Mouse (Mus musculus) urinary bladder, postnatal 25 days (tissue): ENCODE data around the gene Pacs1.

Experiments
- DNase-seq: peaks from one replicate; pipeline ENCODE4 v3.0.0; 2022; ENCODE audit warnings: low spot score

The Pacs1 gene

DNA sequence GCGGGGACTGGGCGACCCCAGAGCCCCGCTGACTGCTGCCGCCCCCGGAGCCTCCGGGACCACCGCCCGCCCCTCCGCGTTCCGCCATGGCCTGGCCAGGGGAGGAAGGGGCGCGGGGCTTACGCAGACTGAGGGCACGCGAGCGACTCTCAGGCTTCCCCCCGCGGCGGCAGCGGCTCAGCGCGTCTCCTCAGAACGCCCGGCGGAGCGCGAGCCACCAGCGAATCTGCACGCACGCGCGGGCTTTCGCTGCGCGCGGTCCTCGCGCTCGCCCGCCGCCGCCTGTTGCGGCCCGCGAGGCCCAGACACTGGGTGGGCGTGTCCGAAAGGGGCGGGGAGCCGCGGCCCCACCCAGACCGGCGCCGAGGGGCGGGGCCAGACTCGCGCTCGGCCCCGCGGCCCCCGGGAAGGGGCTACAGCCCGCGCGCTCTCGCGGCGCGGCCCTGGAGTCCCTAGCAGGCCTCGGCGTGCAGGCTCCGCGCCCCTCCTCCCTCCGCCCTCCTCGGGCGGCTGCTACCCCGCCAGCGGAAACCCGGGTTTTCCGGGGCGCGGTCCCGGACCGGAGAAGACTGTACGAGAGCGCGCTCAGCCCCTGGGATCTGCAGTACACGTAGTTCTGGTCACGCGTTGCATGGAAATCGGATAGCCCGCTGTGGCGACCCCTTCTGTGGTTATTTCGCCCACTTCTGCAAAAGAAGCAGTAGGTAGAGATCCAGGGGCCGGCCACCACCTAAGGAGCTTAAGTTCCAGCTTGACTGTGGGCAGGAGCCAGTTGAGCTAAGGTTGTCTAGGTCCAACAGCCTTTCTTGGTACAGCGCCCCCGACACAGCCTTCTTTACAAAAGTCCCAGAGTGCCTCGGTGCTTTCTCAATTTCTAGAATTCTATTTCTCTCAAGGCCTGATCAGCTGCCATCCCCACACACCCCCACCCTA is at the start of gene Pacs1:
Gene Pacs1, minus strand, starts transcription at position 319 of the 933 bp plus-strand sequence.
- peak; percentile 83 for DNase-seq

DNA sequence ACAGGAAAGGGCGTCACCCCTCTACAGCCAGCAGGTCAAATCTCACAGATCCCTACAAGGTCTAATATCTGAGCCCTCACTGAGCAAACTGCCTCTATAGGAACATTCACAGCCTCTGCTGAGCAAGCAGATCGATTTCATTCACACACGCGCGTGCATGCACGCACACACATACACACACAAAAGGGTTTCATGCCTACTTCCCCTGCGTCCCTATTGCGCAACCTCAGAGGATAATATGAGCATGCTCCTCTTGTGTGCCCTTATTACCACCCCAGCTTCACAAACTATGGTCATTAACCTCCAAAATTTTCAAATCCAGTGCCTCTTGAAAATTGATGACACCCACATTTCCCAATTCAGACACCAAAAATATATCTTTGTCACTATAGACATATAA is 40.3 kb upstream of the Pacs1 start:
- DNase-seq = no peak

DNA sequence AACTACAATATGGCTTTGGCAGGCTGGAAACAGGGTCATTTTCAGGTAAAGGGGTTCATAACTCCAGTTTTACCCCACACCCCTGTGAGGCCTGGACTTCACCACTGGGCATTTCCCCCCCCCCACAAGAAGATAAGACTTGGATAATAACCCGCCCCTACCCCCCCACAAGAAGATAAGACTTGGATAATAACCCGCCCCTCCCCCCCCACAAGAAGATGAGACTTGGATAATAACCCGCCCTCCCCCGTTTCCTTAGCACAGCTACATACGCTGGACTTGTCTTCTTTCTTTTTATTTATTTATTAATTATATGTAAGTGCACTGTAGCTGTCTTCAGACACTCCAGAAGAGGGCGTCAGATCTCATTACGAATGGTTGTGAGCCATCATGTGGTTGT is 36.1 kb upstream of the Pacs1 start:
- no peak for DNase-seq

DNA sequence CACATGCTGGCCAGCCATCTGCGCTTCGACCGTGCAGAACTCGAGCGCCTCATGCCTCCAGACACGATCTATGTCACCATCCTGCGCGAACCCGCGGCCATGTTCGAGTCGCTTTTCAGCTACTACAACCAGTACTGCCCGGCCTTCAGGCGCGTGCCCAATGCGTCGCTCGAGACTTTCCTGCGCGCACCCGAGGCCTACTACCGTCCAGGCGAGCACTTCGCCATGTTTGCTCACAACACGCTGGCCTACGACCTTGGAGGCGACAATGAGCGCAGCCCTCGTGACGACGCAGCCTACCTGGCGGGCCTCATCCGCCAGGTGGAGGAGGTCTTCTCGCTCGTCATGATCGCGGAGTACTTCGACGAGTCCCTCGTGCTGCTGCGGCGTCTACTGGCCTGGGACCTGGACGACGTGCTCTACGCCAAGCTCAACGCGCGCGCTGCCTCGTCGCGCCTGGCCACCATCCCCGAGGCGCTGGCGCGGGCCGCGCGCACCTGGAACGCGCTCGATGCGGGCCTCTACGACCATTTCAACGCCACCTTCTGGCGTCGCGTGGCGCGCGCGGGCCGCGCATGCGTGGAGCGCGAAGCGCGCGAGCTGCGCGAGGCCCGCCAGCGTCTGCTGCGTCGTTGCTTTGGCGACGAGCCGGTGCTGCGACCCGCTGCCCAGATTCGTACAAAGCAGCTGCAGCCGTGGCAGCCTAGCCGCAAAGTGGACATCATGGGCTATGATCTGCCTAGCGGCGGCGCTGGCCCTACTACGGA is 34.2 kb upstream of the Pacs1 start:
- no peak for DNase-seq

DNA sequence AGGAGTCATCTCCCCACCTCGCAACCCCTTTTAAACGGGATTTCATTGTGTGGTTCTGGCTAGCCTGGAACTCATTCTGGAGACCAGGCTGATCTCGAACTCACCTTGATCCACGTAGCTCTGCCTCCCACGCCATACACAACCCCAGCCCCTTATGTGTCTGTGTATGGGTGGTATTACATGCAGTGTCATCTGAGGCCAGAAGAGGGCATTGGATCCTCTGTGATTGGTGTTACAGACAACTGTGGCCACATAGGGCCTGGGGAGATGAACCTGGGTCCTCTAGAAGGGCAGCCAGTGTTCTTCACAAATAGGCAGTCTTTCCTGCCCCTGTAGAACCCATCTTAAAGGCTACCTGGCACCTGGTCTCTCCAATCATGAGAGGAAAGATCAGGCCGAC is 33.4 kb upstream of the Pacs1 start:
- DNase-seq = no peak

DNA sequence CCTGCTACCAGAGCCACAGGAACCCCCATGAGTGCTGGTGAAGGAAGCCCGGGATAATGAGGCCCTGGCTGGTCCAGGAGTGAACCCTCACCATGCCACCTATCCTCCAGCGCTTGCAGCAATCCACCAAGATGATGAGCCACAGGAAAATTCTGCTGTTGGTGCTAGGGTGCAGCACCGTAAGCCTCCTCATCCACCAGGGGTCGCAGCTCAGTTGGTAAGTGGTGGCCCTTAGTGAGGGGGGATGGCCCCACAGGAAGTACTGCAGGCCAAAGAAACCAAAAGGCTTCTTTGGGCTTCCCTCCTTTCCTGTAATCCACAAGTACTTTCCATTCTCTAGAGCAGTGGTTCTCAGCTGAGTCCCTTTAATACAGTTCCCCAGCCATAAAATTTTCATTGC is 29.5 kb upstream of the Pacs1 start:
- peak; percentile 33 for DNase-seq

DNA sequence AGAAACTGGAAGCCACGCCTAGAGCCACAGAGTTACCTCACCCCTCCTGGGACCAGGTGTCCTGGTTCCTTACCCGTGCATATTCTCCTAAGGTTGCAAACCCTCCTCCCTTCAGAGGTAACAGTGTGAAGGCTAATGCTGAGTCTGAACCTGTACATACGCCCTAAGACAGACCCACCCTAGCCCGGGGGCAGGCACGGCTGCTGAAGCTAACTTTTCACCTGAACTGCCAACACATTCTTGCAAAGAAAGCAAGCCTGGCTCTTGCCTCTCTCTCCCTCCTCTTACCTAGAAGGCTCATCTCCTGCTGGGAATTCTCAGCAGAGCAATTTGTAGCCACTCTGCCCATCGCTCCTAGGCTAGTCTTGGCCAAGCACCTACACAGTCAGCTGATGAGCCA is 27.7 kb upstream of the Pacs1 start:
- DNase-seq = no peak

DNA sequence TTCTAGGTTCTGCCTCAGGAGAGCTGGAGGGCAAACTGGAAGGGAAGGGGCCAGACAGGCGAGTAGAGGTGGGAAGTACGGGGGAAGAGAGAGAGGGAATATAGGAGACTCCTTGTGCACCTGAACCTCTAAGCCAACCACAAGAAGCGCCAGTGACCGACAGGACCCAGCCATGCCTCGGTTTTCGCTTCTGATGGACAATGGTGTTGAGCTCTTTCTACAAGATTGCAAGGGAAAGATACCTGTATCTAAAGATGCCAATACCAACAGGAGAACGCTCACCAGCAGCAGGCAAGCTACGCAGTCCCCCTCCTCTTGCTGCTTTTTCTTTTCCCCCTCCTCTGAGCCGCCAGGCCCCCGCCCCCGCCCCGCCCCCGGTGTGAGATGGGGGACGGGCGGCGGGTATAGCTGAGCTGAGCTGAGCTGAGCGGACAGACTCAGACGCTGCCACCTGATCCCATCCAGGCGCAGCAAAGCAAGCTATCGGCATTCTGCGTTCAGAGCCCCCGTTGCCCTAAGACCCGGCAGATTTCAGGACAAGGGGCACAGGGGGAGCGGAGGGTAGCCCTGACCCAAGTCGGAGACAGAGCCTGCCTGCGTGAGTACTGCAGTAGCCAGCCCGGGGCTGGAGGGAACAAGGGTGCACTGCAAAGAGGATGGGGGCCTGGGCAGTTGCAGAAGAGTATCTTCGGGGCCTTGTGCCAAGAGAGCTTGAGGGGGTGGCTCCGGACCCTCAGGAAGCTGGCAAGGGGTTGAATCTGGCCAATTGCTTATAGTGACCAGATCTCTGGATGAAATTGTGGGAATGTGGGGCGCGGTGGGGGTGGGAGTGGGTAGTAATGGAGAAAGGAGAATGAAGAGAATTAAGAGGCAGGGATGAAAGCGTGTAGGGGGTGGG is 25.2 kb upstream of the Pacs1 start, which contains the start of gene Gal3st3:
Gene Gal3st3, plus strand, starts transcription at position 429 of the 898 bp plus-strand sequence.
- DNase-seq = no peak

DNA sequence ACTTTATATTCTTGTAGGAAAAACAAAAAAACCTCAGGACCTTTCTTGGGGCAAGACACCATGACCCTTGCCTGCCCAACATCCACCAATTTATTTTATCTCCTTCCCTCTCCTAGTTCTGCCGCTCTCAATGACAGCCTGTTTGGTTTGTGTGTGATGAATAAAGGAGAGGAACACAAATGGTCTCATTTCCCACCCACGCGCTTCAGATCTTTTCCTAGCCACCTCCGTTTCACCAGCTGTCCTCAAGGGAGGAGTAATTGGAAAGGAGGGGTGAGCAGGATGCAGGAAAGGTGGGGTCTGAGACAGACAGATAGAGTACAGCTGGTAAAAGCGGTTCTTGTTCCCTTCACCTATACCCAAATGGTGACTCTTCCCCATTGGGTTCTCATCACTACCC is 23.7 kb upstream of the Pacs1 start:
- no peak for DNase-seq

DNA sequence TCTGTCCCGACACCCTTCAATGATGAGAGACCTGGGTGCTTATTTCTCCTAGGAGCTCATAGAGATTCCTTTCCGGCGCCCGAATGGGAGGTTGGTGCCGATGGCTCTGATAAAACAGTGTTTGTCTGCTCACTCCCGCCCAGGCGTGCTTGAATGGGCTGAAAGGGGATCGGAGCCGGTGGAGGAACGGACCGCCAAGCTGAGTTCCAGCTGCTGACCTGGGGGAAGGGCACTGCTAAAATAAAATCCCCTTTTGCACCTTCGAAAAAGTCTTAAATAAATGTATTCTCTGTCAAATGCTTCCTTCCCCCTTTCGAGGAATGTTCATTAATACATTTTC is 22.8 kb upstream of the Pacs1 start:
- DNase-seq = no peak

DNA sequence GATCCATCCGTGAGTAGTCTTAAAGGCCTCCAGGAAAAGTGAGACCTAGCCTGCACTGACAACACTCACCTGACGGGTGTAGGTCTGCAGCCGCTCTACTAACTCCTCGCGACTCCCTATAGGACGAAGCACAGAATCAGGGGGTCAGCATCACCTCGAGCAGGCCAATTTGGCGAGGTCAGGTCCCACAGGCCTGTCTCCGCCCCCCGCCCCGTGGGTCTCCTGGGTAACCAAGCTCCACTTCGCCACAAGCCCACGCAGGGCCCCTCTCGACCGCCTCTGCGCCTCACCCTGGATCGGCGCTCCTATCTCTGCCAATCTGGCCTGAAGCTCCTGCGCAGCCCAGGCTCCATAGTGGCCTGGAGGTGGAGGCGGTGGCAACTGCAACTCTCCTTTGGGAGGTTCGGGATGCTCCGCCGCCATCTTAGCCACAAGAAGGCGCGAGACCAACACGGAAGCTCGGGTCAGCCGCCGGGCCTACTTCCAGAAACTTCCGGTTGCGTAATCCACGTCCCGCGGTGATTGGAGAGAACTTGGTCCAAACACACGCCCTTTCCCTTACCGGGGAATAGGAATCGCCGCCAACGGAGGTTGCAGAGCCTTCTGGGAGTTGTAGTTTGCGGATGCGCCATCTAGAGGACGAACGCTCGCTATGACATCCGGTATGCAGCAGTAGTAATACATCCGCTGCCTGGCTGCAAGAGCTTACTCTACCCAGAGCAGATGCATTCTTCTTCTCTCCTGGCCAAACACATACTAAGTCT is 22.2 kb upstream of the Pacs1 start, which contains the start of gene Sf3b2:
Gene Sf3b2, minus strand, starts transcription at position 484 of the 764 bp plus-strand sequence.
- peak; percentile 93 for DNase-seq

DNA sequence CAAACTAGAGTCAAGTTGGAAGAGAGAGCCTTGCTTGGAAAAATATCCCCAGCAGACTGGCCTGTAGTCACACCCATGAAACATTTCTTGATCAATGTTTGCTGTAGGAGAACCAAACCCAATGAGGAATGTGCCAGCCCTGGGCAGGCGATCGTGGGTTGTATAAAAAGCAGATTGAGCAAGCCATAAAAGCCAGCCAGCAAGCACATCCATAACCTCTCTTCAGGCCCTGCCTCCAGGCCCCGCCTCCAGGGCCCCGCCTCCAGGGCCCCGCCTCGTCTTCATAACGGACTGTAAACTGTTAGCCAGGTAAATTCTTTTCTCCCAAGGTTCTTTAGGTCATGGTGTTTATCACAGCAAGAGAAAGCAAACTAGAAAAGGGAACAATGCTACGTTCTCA is 5.5 kb upstream of the Pacs1 start:
- no peak for DNase-seq

DNA sequence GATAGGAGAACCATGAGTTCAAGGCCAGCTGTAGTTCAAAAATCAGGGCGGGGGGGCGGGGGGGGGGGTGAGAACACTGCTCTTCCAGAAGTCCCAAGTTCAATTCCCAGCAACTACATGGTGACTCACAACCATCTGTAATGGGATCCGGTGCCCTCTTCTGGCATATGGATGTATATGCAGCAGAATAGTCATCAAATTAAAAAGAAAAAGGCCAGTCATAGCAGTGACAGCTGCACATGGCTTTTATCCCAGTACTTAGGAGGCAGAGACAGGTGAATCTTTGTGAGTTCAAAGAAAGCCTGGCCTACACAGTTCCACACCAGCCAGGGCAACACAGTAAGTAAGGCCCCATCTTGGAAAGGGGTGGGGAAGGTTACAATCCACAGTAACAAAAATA is 4.2 kb upstream of the Pacs1 start:
- no peak for DNase-seq

DNA sequence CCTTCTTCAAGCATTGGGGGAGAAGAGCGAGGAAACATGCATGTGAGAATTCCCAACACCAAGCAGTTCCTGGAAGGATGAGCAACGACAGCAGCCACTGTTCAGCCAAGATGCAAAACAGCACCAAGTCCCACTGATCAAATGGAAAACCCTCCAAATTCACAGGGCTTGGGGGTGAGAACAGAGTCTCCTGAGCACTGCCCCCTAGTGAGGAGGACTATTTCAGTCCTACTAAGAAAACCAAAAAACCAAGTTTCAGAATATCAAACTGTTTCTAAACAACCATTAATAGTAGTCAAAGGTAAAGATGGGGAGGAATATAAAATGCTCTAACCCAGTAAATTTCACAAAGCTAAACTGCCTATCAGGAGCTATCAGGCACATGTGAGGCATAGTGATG is 3.6 kb upstream of the Pacs1 start:
- no peak for DNase-seq

DNA sequence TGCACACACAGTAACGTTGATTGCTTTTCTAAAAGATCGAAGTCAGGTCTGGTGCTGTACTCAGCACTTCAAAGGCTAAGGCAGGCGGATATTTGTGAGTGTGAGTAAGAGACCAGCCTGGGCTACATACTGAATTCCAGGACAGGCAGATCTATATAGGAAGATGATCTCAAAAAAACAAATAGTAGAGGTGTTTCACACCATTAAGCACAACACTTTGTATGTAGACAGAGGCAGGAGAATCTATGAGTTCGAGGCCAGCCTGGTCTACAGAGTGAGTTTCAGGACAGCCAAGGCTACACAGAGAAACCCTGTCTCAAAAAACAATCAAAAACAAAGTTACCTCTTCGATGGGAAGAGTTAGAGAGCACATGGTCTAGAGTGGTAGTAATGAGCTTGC is 2.8 kb upstream of the Pacs1 start:
- DNase-seq = no peak

DNA sequence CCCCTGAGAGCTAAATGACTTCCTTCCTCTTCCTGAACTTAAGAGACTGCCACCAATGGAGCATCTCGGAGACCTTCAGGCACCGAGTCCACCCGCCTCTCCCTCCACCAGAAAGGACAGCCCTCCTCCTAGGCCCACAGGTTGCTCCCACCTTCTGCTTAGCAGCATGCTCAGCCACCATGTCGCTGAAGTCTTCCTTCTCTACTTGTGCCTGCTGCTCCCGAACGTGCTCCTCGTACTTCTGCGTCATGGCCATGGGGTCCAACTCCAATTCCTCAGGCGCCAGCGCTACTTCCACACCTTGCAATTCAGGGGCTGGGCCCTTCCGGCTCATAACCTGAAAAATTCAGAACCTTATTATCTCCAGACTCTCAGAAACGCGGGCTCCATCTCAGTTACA is 1.7 kb upstream of the Pacs1 start:
- DNase-seq = no peak

DNA sequence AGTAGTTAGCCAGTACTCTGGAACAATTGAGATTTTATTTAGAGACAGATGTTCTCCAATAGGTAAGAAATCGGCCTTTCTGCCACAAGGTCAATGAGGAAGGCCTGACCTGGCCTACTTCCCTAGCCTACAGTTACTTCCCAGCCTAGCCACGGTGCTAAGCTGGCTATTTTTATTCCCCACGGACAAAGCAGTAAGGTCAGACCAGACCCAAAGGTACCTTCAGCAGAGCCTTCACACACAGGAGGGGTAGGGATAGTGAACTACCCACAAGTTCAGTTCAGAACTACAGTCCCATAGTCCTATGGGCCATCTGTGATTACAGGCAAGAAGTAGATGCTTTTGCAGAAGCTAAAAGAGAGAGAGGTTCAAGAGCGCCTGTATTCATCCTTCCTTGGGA is 997 bp upstream of the Pacs1 start:
- no peak for DNase-seq

DNA sequence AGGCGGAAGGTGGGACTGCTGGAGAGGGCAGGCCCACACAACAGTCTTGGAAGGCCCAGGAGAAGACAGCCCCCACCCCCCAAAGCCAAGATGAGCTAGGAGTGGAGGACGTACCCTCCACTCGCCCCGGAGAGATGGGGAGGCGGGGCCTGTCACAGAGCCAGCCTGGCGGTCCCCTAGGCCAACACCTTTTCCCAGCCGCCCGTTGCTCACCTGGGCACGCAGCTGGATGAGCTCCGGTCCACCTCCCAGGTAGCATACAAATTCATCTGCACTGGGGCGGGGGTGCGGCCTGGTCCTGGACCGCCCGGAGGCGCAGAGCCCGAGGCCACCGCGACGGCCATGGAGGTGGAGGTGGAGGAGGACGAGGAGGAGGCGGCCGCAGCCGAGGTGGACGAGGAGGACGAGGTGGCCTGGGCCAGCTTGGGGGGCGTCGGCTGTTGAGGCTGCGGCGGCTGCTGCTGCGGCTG is 558 bp downstream of the Pacs1 start:
- peak; percentile 24 for DNase-seq

DNA sequence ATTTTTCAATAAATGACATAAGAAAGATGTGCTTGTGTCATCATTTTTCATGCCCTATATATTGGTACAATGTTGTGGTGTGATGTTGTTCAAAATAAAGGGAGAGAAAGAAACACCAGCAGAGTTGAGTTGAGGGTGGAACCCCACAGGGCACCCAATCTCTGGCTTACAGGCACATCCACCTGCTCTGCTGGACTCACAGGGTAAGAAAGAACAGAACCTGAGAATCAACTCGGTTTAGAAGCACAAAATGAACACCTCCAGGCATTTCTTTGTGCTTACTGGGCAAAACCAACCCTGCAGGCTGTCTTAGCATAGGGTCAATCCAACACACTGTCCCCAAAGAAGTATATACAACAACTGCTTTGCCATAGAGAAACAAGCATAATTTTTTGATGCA is 1.5 kb downstream of the Pacs1 start:
- no peak for DNase-seq

DNA sequence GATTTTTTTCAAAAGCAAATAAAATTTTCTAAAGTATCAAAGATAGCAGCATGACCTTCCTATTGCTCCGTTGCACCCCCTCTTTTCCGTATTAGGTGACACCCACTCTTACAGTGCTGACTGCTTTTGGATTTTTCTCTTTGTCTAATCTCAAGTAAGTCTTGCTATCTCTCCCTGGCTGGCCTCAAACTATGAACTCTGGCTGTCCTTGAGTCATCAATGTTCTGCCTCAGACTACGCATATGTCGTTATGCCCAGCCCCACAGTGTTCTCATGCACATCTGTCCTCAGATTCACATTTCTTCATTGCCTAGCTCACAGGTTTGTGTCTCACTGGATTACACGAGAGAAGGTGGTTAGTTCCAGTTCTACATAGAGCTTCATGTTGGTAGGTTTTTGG is 3.5 kb downstream of the Pacs1 start:
- DNase-seq = no peak

DNA sequence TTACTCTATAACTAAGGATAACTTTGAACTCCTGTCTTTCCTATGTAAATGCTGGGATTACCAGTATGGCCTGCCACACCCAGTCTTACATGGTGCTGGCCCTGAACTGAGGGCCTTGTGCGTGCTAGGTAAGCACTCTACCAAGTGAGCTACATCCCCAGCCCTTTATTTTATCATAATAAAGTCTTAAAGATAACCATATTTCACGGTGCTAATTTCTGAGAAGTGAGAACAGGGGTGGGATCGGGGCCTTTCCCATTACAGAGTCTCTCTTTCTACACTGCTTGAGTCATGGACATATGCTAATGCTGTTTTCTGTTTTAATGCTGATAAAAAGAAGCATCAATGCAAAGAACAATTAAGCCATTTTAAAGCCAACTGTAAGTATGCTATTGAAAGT is 4.0 kb downstream of the Pacs1 start:
- DNase-seq = no peak
